Mouse (Mus musculus): ENCODE results near the gene Socs2.

- no peak for TF ChIP-seq POLR2AphosphoS5 (IDR thresholded peaks at IDR 0.05; ENCODE audit: insufficient replicate concordance, low read depth, low read length)
- no peak for TF ChIP-seq CTCF (IDR thresholded peaks at IDR 0.05; ENCODE audit: low read depth, low read length)
These were observed 36.3 kb upstream of the Socs2 start for GRCm38 (mm10) chr10:95453282-95453681.

Data from G1E (cell line).